Mouse (Mus musculus) ES-Bruce4 (cell line): ENCODE data around the gene 2310034G01Rik. TPM values are rescaled to one million over a fixed set of nuclear protein-coding genes. Genes with fewer than 3 reads are reported as not detected.

Experiments used
- H3K27ac ChIP-seq: 2 replicates; pipeline ENCODE4 v1.5.1; 2012; ENCODE audit warnings: low read length, inconsistent platforms; ENCODE audit not compliant: insufficient read depth
- H3K27me3 ChIP-seq: 2 replicates; pipeline ENCODE4 v1.6.1; 2012; ENCODE audit warnings: mild to moderate bottlenecking, low read length, inconsistent platforms; ENCODE audit not compliant: control insufficient read depth, poor library complexity, insufficient read depth, severe bottlenecking
- H3K36me3 ChIP-seq: 2 replicates; pipeline ENCODE4 v1.6.1; 2012; ENCODE audit warnings: inconsistent platforms, mild to moderate bottlenecking, low read length, moderate library complexity; ENCODE audit not compliant: control insufficient read depth, poor library complexity, insufficient read depth, severe bottlenecking
- H3K4me1 ChIP-seq: one replicate; pipeline ENCODE4 v1.8.1; 2011; ENCODE audit warnings: low read length; ENCODE audit not compliant: control insufficient read depth, insufficient read depth
- H3K4me3 ChIP-seq: 2 replicates; pipeline ENCODE4 v1.5.1; 2011; ENCODE audit warnings: low read depth, mild to moderate bottlenecking, low read length
- H3K9ac ChIP-seq: 2 replicates; pipeline ENCODE4 v1.6.1; 2012; ENCODE audit warnings: low read depth, mild to moderate bottlenecking, inconsistent platforms; ENCODE audit not compliant: poor library complexity, severe bottlenecking
- H3K9me3 ChIP-seq: replicated peaks from 2 replicates; pipeline ENCODE4 v1.6.1; 2012; ENCODE audit warnings: mild to moderate bottlenecking, low read length, inconsistent platforms; ENCODE audit not compliant: control insufficient read depth, poor library complexity, insufficient read depth, severe bottlenecking
- CTCF ChIP-seq: IDR thresholded peaks from one replicate; pipeline ENCODE4 v1.8.1; 2011; ENCODE audit warnings: low read depth, low read length
- EP300 ChIP-seq: IDR thresholded peaks from 2 replicates; pipeline ENCODE4 v1.6.1; 2011; ENCODE audit warnings: low read depth, low read length; ENCODE audit not compliant: insufficient read depth
- POLR2A ChIP-seq: IDR thresholded peaks from one replicate; pipeline ENCODE4 v1.8.1; 2011; ENCODE audit warnings: low read length; ENCODE audit not compliant: insufficient read depth
- polyA plus RNA-seq: library from polyadenylated mRNA; stranded (reverse); fragments of >200 nt; gene quantifications from 2 replicates; pipeline ENCODE4 v1.2.4, GENCODE M21; 2011; ENCODE audit warnings: low read depth; ENCODE audit not compliant: missing spikeins, insufficient read depth, insufficient read length

The 2310034G01Rik gene
- polyA plus RNA-seq, 1 experiment, result 0.43 TPM

DNA sequence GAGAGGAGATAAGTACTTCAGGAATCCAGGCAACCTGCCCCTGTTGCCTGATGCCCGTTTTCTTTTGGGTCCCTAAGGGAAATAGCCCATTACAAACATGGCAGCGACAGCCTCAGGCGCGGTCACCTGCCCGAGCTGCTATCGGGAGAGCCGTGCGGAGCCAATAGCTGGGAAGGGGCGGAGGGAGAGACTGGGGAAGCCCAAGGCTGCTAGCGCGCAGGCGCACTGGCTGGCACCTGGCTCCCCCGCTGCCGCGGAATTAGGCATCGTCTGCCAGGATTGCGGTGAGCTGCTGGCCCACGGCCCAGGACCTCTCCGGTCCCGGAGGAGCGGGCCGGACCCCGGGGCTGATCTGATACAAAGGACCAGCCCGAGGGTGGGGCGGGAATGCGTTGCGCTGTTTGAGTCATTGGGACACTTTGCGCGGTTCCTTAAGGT lies 6.6 kb upstream of the 2310034G01Rik start:
- TF ChIP-seq EP300, result peak; percentile 62; the same call in 1 of the 2 replicates
- TF ChIP-seq CTCF, result no peak
- TF ChIP-seq POLR2A, result peak; percentile 50
- Histone ChIP-seq H3K4me3 (peak overlapping the region; percentile 91), H3K27me3 (no peaks in the 10 kb centered on the region), H3K4me1 (no peaks in the 10 kb centered on the region), H3K9ac (peak overlapping the region; percentile 88), H3K9me3 (no peaks in the 10 kb centered on the region), H3K36me3 (no peaks in the 10 kb centered on the region; the same call in 1 of the 2 replicates), H3K27ac (peak overlapping the region; percentile 88)

DNA sequence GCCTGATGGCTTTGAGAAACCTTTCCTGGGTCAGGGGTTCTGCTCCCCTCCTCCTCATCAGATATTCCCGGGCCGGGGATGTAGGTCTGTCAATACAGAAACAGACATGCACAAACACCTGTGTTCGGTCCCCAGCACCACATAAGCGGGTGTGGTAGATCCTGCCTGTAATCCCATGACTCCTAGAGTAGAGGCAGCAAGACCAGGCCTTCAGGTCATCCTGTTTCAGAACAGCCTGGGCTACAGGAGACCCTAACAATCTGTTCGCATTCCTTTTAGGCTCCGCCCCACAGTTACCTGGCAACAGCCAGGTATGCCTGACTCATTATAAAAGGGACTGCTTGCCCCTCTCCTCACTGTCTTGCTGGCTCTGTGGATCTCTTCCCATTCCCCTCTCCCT lies 552 bp downstream of the 2310034G01Rik start:
- Histone ChIP-seq H3K27ac (0 out of 2 replicates have a peak overlapping the region, but pooled peaks have one; percentile 8), H3K9ac (peak overlapping the region; percentile 80), H3K4me1 (no peaks in the 10 kb centered on the region), H3K4me3 (peak overlapping the region; percentile 88), H3K36me3 (no peaks in the 10 kb centered on the region), H3K9me3 (no peaks in the 10 kb centered on the region), H3K27me3 (no peaks in the 10 kb centered on the region)
- TF ChIP-seq CTCF (no peak), EP300 (no peak)

DNA sequence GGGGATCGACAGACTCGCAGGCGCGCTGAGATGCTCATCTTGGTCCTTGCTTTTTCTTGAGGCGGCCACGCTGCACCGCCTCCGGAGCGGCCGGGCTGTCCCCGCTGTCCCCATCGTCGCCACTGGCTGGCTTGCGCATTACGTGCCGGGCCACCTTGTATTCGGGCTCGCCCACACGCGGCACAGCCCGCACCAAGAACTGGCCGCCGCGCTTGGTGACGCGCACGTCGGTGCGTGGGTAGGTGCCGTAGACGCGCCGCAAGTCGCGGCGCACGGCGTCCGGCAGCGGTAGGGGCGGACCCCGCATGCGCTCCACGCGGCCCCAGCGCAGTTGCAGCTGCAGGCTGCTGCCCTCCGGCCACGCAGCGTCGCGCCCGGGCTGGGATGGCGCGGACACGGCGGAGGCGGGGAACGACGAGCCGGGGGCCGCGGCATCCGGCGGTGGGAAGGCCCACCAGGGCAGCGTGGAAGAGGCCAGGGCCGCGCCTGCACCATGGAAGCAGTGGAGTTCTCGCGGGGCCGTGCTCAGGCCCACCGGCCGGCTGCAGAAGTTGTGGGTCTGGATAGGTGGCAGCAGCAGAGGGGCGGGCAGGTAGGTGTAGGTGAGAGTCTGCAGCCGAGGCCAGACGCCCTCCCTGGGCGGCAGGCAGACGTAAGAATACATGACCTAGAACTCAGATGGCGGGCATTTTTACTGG lies 1.2 kb downstream of the 2310034G01Rik start:
- Histone ChIP-seq H3K4me3 (peak overlapping the region; percentile 88), H3K27me3 (no peaks in the 10 kb centered on the region), H3K9ac (peak overlapping the region; percentile 80), H3K27ac (0 out of 2 replicates have a peak overlapping the region, but pooled peaks have one; percentile 8), H3K4me1 (no peaks in the 10 kb centered on the region), H3K9me3 (no peaks in the 10 kb centered on the region), H3K36me3 (no peaks in the 10 kb centered on the region)
- TF ChIP-seq CTCF, result no peak
- no peak for TF ChIP-seq POLR2A
- TF ChIP-seq EP300, result no peak

DNA sequence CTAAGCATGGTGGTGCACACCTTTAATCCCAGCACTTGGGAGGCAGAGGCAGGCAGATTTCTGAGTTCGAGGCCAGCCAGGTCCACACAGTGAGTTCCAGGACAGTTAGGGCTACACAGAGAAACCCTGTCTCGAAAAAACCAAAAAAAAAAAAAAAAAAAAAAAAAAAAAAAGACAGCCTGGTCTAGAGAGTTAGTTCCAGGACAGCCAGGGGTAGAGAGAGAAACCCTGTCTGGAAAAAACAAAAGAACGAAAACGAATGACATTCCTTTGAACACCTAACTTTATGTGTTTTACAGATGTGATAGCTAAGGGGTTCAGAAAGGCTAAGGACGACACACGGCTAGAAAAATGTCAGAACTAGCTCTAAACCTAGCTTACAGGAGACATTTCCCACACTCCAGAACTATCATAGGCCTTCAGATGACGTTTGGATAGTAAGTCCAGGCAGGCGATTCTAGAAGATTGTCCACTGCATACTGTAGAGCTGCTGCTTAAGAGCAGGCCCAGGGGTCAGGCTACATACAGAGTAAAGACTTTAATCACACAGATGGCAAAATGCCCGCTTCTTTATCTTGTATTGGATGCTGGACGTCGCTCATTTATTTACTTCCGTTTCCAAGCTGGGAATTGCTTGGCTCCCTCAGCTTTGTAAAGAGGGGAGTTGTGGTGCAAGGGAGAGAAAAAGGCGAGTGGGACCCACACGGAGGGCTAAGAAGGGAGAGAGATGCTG lies 2.0 kb downstream of the 2310034G01Rik start:
- H3K9ac ChIP-seq, result peak overlapping the region; percentile 80
- H3K4me1 ChIP-seq, result no peaks in the 10 kb centered on the region
- TF ChIP-seq EP300 (no peak), POLR2A (no peak), CTCF (no peak)
- no peaks in the 10 kb centered on the region for H3K36me3 ChIP-seq
- H3K27me3 ChIP-seq, result no peaks in the 10 kb centered on the region
- H3K4me3 ChIP-seq, result peak overlapping the region; percentile 88
- no peak overlapping the region for H3K27ac ChIP-seq
- H3K9me3 ChIP-seq, result no peaks in the 10 kb centered on the region

DNA sequence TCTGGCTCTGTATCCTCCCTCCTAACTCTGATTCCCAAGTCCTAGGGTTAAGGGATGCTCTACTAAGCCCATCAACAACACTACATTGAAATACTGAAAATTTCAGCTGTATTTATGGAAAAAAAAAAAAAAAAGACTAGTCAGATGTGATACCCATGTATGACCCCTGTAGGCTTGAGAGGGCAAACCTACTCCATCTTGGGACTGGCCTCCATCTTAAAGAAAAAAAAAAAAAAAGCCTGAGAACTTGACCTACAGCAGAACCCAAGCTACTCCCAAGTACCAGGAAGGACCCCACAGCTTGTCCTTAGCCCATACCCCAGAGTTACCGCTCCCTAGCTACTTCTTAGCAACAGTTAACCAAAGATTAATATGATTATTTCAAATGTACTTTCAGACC lies 3.0 kb downstream of the 2310034G01Rik start:
- Histone ChIP-seq H3K27me3 (no peaks in the 10 kb centered on the region), H3K27ac (no peak overlapping the region), H3K9me3 (no peaks in the 10 kb centered on the region), H3K4me1 (no peaks in the 10 kb centered on the region), H3K36me3 (no peaks in the 10 kb centered on the region), H3K4me3 (no peak overlapping the region), H3K9ac (no peak overlapping the region)
- TF ChIP-seq EP300, result no peak
- TF ChIP-seq POLR2A, result no peak
- no peak for TF ChIP-seq CTCF

DNA sequence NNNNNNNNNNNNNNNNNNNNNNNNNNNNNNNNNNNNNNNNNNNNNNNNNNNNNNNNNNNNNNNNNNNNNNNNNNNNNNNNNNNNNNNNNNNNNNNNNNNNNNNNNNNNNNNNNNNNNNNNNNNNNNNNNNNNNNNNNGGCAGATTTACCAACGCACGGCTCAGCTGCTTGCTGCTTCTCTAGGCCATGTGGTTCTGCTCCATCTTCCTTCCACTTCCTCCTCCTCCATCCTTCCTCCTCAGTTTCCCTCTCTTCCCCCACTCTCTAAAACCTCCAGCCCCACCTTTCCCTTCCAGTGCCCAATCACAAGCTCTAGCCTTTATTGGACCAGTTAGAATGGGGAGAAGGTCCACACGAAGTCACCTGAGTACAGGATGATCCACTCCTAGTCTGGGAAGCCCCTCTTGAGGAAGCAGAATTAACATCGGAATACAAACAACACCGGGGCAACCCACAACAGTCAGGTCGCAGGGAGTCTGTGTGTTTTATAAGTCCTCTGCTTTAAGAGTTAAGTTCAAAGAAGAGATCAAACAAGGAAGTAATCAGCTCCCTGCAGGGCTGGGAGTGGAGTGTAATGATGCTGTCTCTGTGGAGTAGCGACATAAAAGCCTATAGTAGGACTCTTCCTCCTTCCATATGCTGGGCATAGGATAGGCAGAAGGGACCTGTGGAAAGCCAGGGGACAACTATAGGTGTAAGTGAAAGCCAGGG lies 5.2 kb downstream of the 2310034G01Rik start:
- H3K4me3 ChIP-seq, result no peak overlapping the region
- no peaks in the 10 kb centered on the region for H3K36me3 ChIP-seq
- H3K4me1 ChIP-seq, result no peaks in the 10 kb centered on the region
- H3K9me3 ChIP-seq, result no peaks in the 10 kb centered on the region
- no peaks in the 10 kb centered on the region for H3K27me3 ChIP-seq
- no peak for TF ChIP-seq CTCF
- TF ChIP-seq POLR2A, result no peak
- no peak for TF ChIP-seq EP300
- no peak overlapping the region for H3K9ac ChIP-seq
- H3K27ac ChIP-seq, result no peak overlapping the region
